ENCODE assay signal across 9 mouse cellular contexts in the genomic region with DNA sequence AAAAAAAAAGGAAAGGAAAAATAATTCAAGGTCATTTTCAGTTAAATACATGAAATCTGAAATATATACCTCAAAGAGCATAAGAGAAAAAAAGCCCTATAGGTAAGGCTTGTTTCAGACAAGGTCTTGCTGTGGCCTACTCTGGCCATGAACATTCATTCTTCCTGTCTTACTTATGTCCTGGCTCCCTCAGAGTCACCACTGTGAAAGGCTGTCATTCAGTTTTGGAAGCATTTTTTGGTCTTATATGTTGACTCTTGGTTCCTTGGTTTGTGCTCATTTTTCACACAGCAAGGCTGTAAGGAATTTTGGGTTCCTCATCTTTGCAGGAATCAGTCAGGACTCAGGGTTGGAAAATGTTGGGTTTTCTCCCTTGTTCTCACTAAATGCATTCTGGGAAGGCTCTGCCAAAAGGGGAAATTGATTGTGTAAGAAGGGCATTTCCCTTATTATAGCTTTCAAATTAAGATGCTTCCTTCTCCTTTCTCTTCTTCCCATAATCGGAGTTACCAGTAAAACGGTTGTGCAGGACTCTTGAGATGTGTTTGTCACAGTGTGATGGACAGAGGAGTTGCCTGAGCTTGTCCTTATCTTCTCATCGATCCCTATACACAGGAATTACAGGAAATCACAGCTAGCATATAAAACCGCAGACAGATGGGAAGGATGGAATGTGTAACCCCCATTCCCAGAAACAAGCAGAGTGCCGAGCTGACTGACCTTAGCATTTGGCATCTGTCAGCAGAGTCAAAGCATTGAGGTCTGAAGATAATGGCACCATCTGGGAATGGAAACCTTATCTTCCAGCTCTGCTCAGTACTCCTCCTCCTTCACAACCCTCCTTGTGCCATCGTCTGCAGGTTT. TPM values are rescaled to one million over a fixed set of nuclear protein-coding genes. Genes with fewer than 3 reads are reported as not detected.
DNase-seq lines count a peak whose midpoint lies in the region; ATAC-seq lines count a peak whose summit lies in the region.
"Had no signal": no experiment of that assay in that cellular context is flagged by ENCODE, and none has a peak within 500 bp of the region (broad histone marks: within the 10 kb centered on the region; RNA-seq: fewer than 3 reads in every experiment).

No protein-coding gene starts in this region.

- H3K36me3 ChIP-seq in heart, embryonic 13.5 days, result no peaks in the 10 kb centered on the region
- H3K36me3 ChIP-seq in megakaryocyte, embryonic 14.5 days (replicated peaks; ENCODE audit: low read length), result peaks cover 9% of the 10 kb centered on the region
- H3K36me3 ChIP-seq: lung, embryonic 15.5 days had no signal

- H3K9ac ChIP-seq in heart, embryonic 13.5 days, result no peak overlapping the region
- H3K9ac ChIP-seq: lung, embryonic 15.5 days had no signal

- DNase-seq in heart, postnatal 10 days, result no peak
- peak; percentile 49 for DNase-seq in NIH3T3 (ENCODE audit: low read depth)
- no peak for DNase-seq in spleen, postnatal 14 days (ENCODE audit: low spot score in 2 of 2)
- DNase-seq in lung, postnatal 4 days, result no peak
- no peak for DNase-seq in spleen, adult 18-20 months

- WGBS in heart, embryonic 13.5 days, result 14% methylated on average over 6 of the region's 6 CpGs

- no peak overlapping the region for H3K4me3 ChIP-seq in heart, embryonic 13.5 days
- peak overlapping the region; percentile 77 for H3K4me3 ChIP-seq in megakaryocyte, embryonic 14.5 days (replicated peaks)
- H3K4me3 ChIP-seq: lung, embryonic 15.5 days had no signal

- H3K9me3 ChIP-seq in heart, embryonic 13.5 days, result no peaks in the 10 kb centered on the region
- H3K9me3 ChIP-seq in megakaryocyte, embryonic 14.5 days, result no peaks in the 10 kb centered on the region
- H3K9me3 ChIP-seq: lung, embryonic 15.5 days had no signal

- H3K4me1 ChIP-seq in heart, embryonic 13.5 days, result peaks cover 87% of the 10 kb centered on the region
- H3K4me1 ChIP-seq in megakaryocyte, embryonic 14.5 days, result peaks cover 99% of the 10 kb centered on the region

- ATAC-seq in heart, embryonic 13.5 days (ENCODE audit: extremely low read depth, insufficient number of reproducible peaks, low FRiP score, low TSS enrichment), result no peak
- peak; percentile 67; the same call in 1 of the 2 replicates for ATAC-seq in erythroid progenitor cell, adult 5-6 weeks (replicated peaks; ENCODE audit: low FRiP score, poor library complexity, severe bottlenecking)

- H3K27ac ChIP-seq in heart, embryonic 13.5 days (replicated peaks), result peak overlapping the region; percentile 43; the same call in 1 of the 2 replicates
- H3K27ac ChIP-seq: lung, embryonic 15.5 days had no signal

- no peaks in the 10 kb centered on the region for H3K27me3 ChIP-seq in heart, embryonic 13.5 days (replicated peaks)
- H3K27me3 ChIP-seq in megakaryocyte, embryonic 14.5 days (replicated peaks), result no peaks in the 10 kb centered on the region
- H3K27me3 ChIP-seq: lung, embryonic 15.5 days had no signal

- intact Hi-C loops in heart, postnatal 10 days (cut with DNase I), result no loop called here

- H3K4me2 ChIP-seq in heart, embryonic 13.5 days, result peak overlapping the region; percentile 12
- H3K4me2 ChIP-seq: lung, embryonic 15.5 days had no signal

RNA-seq across cellular contexts. Expression of gene Susd6, which starts 21.6 kb away (rescaled TPM):
- polyA plus RNA-seq in heart, embryonic 13.5 days (2015; fragmentation: Nextera tagmentation; extraction: Ambion mirVana), result 13.6 and 14.3 TPM in 2 replicates
- 10 to 100 TPM; 58.3 to 60.9 TPM for total RNA-seq in heart, postnatal 10 days (2021)
- 39.8 and 46.9 TPM in 2 replicates for total RNA-seq in erythroid progenitor cell, adult 5-6 weeks (2015; ENCODE audit: low replicate concordance)
- 63.2 and 67.7 TPM in 2 replicates for total RNA-seq in erythroid progenitor cell, adult 5-6 weeks (2017; ENCODE audit: low replicate concordance)
- 5.9 and 6.0 TPM in 2 replicates for polyA plus RNA-seq in megakaryocyte, embryonic 14.5 days (2012; ENCODE audit: insufficient read depth, low replicate concordance)

RNA-seq across cellular contexts. Expression of gene Ccdc177, which starts 51.4 kb away (rescaled TPM):
- polyA plus RNA-seq in heart, embryonic 13.5 days (2015; fragmentation: Nextera tagmentation; extraction: Ambion mirVana), result 0.03 TPM in 1 of 2 replicates, not detected in the other
- under 1 TPM; 0.10 to 0.12 TPM for total RNA-seq in heart, postnatal 10 days (2021)
- total RNA-seq in erythroid progenitor cell, adult 5-6 weeks (2015; ENCODE audit: low replicate concordance), result not detected in 2 replicates
- total RNA-seq in erythroid progenitor cell, adult 5-6 weeks (2017; ENCODE audit: low replicate concordance), result not detected in 2 replicates
- not detected in 2 replicates for polyA plus RNA-seq in megakaryocyte, embryonic 14.5 days (2012; ENCODE audit: insufficient read depth, low replicate concordance)
